ENCODE assay signal across 14 mouse cellular contexts in the genomic region with DNA sequence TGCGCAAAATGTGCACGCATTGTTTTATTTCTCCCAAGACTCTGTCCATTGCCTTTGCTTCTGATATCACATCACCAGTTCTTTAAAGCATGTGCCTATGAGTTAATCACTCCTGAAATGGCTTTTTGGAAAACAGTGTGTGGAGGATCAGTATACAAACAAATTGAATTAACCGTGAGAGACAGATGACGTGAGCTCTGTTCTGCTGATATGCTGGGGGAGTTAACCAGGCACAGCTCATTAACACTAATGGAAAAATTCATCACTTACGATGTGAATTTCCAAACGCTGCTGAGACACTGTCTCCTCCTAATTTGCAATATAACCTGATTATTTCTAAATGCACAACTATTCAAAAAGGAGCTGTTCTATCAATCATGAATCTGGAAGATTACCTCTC.
"Had no signal": no experiment of that assay in that cellular context is flagged by ENCODE, and none has a peak within 500 bp of the region (broad histone marks: within the 10 kb centered on the region; RNA-seq: fewer than 3 reads in every experiment).

No protein-coding gene starts in this region.

- H3K27me3 ChIP-seq: kidney, embryonic 15.5 days; liver, embryonic 15.5 days had no signal

- H3K27ac ChIP-seq: kidney, embryonic 15.5 days; limb, embryonic 10.5 days; liver, embryonic 15.5 days had no signal

- H3K9ac ChIP-seq: kidney, embryonic 15.5 days; liver, embryonic 15.5 days had no signal

- H3K4me2 ChIP-seq: kidney, embryonic 15.5 days; liver, embryonic 11.5 days; liver, embryonic 15.5 days had no signal

- H3K9me3 ChIP-seq: kidney, embryonic 15.5 days; limb, embryonic 10.5 days; liver, embryonic 15.5 days had no signal

- ATAC-seq: lung, postnatal 0 days; midbrain, embryonic 16.5 days had no signal

- DNase-seq: kidney, adult 18-20 months; kidney, postnatal 14 days; lung, adult 2 months; lung, postnatal 36 days; right cerebral cortex, adult 18-20 months; spleen, adult 18-20 months; thymus, adult 18-20 months; thymus, postnatal 14 days had no signal

- H3K4me1 ChIP-seq: kidney, embryonic 15.5 days; limb, embryonic 10.5 days; liver, embryonic 15.5 days had no signal

- H3K36me3 ChIP-seq: kidney, embryonic 15.5 days; limb, embryonic 10.5 days; liver, embryonic 15.5 days had no signal

- H3K4me3 ChIP-seq: kidney, embryonic 15.5 days; limb, embryonic 10.5 days; liver, embryonic 15.5 days had no signal
